Mouse (Mus musculus) ovary, postnatal 14 days (tissue): Measurements from ENCODE around the gene Pacrg.

Source experiments
- DNase-seq: peaks from one replicate; pipeline ENCODE4 v3.0.0; 2022; ENCODE audit warnings: low spot score

Gene Pacrg

DNA sequence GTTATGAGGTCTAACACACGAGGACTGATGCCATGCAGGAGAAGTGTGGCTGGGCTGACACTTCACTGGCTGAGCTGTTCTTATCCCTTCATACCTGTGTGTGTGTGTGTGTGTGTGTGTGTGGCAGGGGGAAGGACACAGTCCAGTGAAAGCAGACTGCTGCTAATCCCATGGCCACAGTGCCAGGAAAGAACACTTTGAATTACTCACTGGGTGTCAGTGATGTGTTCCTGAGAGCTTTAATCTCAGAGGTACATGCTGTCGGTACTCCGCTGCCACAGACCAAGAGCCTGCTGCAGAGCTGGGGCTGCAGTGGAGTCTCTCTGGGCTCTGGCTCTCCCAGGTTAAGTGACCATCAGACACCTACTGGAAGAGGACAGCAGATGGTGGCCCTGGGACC lies 290.3 kb downstream of the Pacrg start:
- DNase-seq: no peak

DNA sequence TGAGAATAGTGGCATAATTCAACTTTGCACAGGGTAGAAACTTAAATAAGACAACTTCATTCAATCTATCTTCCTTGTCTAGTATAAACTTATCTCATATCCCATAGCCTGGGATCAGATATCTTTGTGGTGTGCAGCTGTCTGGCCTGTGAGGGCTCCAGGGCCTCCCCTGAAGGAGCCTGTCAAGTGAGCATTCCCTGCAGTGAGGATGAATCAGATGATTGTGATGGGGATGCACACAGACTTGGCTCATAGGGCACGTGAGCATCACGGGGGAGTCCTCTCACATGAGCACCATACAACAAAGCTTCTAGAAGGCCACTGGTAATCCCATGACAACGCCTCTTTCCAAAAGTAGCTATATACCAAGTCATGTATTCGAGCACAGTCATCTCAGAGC lies 291.1 kb downstream of the Pacrg start:
- no peak for DNase-seq

DNA sequence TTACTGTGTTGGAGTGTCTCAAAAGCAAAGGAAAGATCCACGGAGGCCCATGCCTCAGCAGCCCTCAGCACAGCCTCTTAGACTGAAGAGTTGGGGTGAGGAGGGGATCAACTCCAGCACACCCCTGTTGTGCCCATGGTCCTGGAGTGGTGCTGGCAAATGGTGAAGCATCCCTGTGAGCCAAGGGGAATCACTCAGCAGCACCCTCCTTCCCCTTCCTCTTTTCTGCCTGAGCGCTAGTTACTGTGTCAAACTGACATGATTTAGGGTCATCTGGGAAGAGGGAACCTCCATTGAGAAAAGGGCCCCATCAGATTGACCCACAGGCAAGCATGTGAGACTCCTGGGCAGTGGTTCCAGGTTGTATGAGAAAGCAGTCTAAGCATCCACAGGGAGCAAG lies 299.3 kb downstream of the Pacrg start:
- no peak for DNase-seq

DNA sequence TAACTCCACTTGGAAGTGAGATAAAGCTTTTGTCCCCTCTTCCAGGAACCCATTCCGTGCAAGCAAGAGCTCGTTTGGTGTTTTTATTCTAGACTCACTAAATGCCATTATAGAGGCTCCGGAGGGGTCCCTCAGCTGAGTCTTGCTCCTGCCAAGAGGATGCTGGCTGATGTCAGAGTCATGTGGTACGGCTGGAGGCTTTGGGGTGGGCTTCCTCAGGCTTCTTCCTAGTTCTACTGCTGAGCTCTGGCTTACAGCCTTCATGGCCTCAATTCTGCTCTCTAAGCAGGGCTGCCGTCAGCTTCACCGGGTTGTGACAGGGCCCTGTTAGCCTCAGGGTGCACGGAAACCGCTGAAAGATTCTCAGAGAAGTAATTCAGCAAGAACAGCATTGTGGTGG lies 305.9 kb downstream of the Pacrg start:
- DNase-seq: no peak

DNA sequence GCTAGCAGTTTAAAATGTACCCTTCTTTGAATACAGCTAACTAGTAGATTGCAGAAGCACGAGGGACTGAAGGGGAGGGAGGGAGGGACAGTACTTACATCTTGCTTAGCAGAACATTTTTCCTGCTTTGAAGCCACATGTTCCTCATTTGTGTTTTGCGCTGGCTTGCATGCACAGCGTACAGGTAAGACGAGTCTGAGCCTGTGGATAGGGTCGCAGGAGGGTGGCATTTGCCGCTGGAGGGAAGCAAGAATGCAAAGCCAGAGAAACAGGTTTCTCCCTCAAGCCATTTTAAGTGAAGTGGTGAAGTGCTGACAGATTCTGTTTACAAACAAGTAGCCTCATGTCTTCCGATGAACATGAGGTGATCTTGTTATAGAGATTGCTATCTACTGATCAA lies 306.6 kb downstream of the Pacrg start:
- no peak for DNase-seq

DNA sequence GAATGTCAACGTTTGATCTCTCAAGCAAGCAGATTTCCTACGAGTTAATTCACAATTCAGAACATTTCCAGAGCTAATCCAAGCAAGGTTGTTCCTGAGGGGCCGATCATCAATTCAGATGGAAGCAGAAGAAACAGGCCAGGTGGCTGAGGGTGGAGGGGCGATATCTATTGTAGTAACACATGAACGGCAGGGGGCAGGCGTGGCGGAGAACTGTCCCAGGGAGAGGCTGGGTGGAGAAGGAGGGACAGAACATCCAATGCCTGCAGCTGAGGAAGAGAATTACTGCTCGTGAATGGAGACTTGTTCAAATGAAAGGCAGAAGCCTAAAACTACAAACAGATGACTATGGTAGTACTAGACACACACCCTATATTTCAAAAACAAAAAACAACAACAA lies 309.1 kb downstream of the Pacrg start:
- DNase-seq: no peak

DNA sequence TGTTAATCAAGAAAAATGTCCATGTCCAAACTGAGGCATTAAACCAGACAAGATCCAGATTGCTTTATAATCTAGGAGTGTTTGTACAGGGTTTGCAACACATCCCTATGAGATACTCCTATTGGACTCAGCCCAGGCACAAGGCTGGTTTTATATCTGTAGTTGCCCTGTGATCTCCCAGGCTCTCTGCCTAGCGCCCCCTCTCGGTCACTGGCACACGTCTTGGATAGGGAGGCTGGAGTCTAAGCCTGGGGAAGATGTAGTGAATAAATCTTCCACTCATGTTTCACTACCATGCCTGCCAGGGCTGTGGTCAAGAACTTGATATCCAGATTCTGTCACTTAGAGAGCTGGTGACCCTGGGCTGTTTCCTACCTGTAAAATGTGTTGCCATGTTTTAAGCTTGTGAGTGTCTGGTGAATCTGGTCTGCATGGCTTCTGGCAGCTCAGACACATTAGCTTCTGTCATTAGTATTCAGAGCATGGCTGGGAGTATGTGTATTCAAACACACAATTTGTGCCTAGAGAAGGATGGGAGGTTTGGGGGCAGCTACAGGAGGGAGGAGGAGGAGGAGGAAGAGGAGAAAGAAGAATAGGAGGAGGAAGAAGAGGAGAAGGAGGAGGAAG lies 310.7 kb downstream of the Pacrg start:
- DNase-seq: no peak

DNA sequence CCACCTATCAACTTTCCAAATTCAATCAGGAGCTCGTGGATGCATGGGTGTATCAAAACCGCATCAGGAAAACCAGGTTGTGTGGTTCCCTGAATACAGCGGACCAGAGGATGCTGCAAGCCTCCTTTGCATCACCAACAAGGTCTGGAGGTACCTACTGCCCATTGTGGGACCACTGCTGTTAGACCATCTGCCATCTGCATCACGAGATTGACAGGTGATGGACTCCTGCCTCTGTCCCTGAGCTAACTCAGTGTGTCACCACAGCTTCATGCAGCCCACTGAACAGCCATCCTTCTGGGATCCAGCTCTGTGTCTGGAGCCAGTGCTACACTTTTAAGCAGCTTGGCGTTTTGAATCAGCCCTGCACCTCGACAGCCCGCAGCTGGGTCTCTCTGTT lies 318.8 kb downstream of the Pacrg start:
- no peak for DNase-seq

DNA sequence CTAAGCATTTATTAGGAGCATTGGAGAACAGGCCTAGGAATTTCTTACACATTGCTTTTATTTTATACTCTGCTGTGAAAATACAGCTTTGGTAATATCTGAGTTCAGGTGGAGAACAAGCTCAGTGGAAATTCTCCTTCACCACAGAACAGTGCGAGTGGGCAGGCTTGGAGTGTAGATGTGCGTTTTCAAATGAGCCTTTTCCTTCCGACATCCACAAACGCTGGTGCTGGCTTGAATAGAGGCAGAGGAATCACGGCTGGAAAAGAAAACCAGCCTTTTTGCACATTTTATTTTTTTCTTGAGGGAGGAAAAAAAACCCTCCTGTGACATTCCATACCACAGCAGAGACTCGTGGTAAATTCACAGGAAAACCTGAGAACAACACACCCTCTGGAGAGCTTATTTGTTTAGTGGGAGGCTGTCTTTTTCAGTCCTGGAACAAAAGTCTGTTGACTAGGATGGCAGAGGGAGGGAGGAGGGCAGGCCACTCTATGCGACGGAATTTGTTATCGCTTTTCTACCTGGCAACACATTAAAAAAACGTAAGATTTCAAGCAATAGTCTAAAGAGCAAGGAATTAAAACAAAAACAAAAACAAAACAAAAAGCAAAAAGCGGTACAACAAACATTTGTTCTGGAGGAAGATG lies 320.5 kb downstream of the Pacrg start:
- DNase-seq: no peak

DNA sequence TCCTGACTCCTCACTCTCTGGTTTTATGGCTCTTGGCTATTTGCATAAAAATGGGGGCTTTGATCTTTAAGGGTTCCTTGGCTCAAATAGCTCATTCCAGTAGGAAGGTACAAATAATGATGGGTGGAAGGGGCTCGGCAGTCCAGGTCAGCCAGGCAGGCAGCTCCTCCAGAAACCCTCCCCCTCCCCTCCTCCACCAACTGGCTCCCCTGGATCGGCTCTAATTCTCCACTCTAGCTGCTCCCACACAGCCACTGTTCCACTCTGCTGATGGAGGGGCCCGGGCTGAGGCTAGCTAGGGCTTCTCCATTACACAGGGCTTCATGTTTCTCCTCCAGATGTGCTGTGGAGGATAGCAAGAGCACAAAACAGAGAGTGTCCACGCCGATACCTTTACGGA lies 325.3 kb downstream of the Pacrg start:
- DNase-seq: no peak

DNA sequence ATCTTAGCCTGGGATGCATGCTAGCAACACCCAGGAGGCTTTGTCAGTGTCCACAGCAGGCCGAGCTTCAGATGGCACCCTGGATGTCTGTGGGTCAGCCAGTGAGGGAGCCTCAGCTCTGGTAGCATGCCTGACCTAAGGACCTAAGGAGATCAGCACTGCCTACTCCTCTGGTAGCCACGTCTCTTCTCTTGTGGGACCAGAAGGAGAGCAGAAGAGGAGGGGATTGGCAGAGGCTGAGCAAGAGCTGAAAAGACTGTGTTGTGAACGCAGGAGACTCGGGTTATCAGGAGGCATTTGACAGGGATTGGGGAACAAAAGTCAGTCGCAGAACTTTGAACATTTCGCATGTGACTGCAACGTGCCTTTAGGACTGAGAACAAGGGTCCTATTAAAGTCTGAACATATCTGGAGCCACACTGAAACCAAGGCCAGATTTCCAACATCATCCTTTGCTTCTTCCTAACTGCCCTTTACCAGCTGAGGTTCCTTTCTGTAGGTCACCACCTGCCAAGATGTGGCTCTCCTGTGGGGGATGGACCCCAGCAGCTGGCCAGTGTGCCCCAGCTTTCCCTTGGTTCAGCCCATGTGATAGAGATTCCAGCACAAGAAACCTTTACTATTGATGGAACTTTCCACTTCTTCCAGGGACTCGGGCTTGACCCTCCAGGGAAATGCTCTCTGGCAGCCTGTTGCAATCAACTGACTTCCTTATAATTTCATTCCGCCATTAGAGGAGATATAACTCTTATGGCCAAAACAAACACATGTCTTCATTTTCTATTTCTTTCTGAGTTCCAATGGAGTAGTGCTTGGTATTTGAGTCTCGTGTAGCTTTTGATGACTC lies 329.0 kb downstream of the Pacrg start:
- DNase-seq: no peak

DNA sequence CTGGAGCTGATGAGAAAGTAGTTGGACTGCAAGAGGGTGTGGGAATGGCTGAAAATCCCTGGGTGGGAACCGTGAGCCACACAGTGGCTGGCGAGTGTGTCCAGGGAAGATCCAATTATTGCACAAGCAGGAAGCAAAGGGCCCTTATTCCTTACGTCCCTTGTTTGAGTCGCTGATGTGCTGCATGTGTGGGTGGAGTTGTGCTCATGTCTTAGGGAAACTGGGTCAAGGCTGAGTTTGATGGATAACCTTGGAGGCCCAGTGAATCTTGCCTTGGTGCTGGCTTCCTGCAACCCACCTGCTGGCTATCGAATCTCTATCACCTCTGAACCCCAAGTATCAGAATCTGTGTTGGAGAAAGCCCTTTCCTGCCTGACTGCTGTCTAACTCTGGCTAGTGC lies 329.6 kb downstream of the Pacrg start:
- DNase-seq: no peak

DNA sequence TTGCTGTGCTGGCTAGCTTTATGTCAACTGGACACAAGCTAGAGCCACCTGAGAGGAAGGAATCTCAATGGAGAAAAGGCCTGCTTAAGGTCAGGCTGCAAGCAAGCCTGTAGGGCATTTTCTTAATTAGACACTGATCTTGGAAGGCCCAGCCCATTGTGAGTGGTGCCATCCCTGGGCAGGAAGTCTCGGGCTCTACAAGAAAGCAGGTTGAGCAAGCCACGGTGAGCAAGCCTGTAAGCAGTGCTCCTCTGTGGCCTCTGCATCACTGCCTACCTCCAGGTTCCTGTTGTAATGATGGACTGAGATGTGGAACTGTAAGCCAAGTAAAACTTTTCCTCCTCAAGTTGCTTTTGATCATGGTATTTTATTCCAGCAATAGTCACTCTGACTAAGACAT lies 332.0 kb downstream of the Pacrg start:
- DNase-seq: no peak

DNA sequence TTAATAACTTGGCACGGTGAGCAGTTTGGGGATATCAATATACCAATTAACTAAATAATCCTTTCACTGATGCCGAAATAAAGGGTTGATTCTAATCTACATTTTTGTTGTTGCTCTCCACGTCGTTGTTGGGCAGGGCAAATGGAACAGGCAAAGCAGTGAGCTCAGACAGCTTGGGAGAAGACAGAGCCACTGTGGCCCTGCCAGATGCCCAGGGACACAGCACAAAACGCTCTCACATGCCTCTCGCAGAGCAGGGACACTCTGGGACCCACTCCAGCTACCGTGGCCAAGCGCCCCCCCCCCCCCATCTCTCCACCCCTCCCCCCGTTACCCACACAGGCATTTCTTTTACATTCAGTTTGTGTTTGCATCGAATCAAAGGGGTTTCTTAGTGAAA lies 332.6 kb downstream of the Pacrg start:
- no peak for DNase-seq

DNA sequence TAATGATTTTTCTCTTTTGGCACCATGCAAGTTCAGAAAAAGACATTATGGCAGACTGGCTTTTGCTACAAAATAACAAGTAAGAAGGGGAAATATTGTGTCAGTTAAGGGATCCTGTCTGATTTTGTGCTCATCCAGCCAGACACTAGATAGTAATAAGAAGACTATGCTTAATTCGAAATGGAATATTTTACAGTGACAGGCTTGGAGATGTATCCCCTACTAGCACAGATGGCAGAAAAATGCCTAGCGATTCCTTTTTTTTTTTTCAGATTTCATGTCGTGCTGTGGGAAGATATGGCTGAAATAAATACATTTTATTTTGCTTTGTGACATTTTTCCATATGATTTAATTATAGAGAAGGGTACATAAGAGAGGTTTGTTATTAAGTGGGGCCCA lies 333.2 kb downstream of the Pacrg start:
- no peak for DNase-seq

DNA sequence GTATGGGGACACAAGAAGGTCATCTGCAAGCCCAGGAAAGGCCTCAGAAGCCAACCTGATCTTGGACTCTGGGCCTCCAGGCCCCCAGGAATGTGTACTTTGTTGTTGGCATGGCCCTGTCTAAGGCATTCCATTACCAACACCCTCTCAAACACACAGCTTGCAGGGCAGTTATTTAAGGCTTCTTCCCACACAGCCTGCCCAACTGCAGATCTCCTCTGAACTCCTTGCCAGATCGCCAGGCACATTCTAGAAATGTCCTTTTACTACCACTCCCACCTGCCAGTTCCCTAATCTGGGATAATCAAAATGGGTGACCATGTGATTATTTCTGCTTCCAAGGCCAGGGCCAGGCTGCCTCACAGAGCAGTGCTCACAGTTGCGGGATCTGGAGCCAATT lies 338.7 kb downstream of the Pacrg start:
- DNase-seq: no peak

DNA sequence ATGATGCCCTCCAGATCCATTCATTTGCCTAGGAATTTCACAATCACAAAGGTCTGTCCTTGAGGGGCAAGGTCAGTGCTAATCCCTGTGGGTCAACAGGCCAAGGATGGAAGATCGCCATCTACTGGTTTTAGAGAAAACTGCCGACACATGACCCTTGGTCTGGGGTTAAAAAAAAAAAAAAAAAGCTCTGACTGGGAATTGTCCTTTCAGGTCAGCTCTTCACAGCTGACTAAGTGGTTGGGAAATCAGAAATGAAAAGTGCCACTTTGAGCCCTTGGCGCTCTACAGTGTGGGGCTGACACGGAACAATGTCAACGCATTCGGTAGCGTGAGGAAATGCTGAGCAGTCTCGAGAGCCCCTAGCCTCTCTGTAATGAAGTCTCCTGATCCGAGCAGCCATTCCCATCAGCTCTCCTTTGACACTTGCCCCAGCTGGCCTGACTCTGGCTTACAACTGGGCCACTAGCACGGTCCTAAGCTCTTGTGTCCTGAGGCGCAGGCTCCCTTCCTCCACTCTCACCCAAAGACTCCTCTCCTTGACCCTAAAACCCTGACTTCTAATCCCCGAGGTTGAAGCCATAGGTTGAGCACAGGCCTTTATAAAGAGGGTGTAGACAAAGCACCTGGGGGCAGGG lies 339.2 kb downstream of the Pacrg start:
- no peak for DNase-seq

DNA sequence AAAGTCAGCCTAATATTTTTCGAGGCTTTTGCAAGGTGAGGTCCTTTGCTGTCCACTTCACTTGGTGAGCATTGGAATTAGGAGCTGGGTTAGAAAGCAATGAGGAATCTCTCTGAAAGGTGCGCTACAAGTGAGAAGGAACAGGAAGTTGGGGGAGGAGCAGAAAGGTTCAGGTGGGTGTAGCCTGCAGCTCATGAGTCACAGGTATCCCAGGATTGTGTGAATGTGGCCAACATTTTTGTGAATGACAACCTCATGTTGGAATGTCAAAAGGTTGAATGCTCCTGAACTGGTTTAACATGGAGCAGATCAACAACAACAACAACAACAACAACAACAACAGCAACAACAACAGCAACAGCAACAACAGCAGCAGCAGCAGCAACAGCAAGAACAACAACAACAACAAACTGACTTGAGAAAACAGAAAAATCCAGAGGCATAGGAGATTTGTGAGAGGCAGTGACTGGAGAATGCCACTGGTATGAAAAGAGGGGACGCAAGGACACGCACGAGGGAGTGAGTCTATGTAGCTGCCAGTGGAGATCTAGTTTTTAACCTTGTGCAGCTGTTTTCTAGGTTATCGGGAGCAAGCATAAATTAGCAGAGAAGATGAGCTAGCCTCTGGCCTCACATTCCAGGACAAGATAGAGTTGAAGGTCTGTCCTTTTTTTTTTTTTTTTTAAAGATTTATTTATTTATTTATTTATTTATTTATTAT lies 341.0 kb downstream of the Pacrg start:
- no peak for DNase-seq

DNA sequence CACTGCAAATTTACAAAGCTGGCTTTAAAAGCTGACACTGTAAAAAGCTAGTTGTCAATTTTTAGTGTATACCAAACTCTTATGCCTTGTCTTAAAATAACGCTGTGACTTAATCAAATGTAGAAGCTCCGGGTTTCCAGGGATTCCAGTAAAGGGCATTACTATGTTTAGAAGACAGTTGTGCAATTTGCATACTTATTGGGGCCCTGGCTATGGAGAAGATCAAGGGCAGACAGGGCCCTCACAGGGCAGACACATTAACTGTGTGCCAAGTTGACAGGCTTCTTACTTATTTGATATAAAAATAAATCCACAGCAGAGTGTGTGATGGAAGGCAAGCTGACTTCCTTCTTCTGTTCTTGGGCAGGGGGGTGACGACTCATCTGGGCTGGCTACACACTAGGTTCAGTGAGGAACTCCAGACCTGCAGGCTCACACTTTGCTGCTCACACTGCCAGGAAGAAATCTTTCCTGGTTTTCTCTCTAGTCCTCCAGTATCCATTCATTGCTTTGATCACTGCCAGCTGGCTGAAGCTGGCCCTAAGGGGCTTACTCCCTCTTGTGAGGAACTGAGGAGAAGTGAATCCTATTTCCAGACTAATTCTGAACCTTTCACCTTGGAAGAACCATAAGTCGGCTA lies 342.2 kb downstream of the Pacrg start:
- no peak for DNase-seq

DNA sequence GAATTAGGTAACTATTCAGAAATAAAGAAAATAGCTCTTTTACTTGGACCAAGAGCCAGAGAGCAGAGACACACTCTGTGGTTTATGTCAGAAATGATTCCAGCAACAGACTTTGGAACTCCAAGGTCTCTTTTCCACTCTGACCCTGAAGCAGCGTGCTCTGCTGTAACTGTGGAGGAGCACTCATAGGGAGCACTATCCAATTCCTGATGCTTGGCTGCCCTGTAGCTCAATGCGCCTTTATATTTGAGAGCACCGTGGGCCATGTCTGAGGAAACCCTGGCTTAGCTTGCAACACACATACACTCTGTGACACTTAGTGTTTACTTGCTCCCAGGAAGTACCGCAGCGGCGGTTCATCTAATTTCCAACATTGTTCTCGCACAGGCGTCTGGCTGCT lies 344.0 kb downstream of the Pacrg start:
- DNase-seq: no peak

DNA sequence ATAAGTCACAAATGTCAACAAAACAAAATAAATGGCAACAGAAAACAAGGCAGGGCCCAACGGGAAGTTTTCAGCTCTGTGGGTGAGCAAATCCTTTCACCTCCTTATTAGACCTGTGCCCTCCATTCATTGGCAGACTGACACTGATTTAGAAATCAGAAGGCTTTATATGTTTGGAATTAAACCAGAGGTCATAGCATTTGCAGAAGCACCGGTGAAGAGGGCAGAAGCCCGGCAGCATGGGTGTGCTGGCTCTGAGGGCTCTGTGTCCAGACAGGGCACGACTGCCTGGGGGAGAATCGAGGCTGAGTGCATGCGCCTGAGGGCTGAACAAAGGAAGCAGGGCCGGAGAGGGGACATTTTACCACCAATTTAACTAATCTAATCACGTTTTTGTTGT lies 344.5 kb downstream of the Pacrg start:
- DNase-seq: no peak

DNA sequence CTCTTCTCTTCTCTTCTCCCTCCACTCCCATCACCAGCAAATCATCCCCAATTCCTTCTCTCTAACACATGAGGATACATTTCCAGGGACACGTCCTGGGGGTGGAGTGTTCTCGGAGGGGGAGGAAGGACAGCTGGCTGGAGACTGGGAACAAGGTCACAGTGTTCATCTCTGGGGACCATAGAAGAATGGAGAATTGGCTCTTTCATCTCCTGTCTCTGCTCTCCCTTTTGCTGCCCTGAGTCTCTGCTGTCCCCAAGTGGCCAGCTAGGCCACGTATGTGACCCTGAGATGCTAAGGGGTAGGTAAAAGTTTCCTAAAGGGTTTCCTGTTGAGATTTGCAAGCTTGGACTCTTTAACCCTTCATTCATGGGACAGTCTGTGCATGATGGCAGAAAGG lies 347.0 kb downstream of the Pacrg start:
- DNase-seq: no peak
